Mouse (Mus musculus) heart, adult 2 months (tissue): ENCODE measurements around the gene Kremen2.

Experiments
- CTCF ChIP-seq: fragments of 200-600 bp; IDR thresholded peaks from 2 replicates; pipeline ENCODE4 v1.8.1; 2022; ENCODE audit warnings: antibody characterized with exemption, mild to moderate bottlenecking, moderate library complexity
- EP300 ChIP-seq: fragments of 200-500 bp; IDR thresholded peaks from 2 replicates; pipeline ENCODE4 v1.6.1; 2011; ENCODE audit warnings: low read depth, low read length, control low read depth; ENCODE audit not compliant: insufficient read depth
- POLR2A ChIP-seq: fragments of 200-500 bp; IDR thresholded peaks from 2 replicates; pipeline ENCODE4 v1.6.1; 2011; ENCODE audit warnings: mild to moderate bottlenecking, low read depth, low read length, control low read depth; ENCODE audit not compliant: insufficient read depth

GRCm38 (mm10) chr17:23770493-23770892 lies 24.9 kb upstream of the Kremen2 start:
- TF ChIP-seq CTCF (no peak), POLR2A (no peak), EP300 (no peak)
